Comparison of ENCODE assay signal across 8 mouse cellular contexts in the genomic region with DNA sequence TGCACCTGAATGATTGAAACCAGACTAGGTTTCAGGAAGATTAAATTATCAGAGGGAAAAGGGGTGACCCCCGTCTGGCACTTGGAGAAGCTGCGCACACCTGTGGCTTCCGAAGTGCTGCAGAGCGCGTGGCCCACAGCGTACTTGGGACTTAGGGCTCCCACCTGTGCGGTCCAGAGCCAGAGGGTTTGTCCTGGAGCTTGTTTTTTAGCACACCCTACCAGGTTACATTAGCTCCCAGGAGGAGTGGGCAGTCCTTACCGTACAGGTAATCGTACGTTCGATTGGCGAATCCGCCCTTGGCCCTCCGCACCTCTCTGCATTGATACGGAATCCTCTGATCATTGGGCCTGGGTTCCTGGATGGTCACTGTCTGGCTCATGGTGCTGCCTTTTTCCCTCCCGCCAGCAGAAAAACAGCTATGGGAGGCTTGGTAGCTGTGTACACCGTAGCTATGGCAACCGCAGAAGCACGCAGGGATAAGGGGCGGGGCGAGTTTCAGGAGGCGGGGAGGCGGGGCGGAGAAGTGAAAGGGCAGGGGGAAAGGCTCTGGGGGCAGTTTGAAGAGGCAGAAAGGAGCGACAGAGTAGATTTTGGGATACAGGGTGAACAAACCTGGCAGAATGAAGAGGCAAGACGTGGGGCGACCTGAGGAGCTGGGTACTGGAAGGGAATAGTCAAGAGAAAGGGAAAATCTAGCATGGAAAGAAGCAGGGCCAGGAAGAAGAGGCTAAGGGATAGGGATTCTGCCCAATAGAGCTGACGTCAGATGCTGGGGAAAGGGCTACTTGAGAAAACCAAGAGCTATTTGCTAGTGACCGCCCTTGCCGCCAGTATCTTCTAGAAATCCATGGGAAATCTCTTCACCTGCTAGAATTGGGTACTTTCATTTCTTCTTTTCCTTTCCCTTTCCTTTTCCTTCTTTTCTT. TPM values are rescaled to one million over a fixed set of nuclear protein-coding genes. Genes with fewer than 3 reads are reported as not detected.
DNase-seq lines count a peak whose midpoint lies in the region; ATAC-seq and TF ChIP-seq lines count a peak whose summit lies in the region.

Gene Maats1, minus strand, starts transcription at position 748 of the 929 bp plus-strand sequence.

- TF ChIP-seq POLR2A in spleen, adult 2 months (IDR thresholded peaks at IDR 0.05; ENCODE audit: low read depth, low read length), result no peak

- peak; percentile 83 for ATAC-seq in heart, embryonic 12.5 days (ENCODE audit: insufficient number of reproducible peaks, low FRiP score)
- peak; percentile 86 for ATAC-seq in kidney, embryonic 15.5 days (replicated peaks; ENCODE audit: low FRiP score)
- peak; percentile 91 for ATAC-seq in midbrain, embryonic 16.5 days

- H3K9me3 ChIP-seq in heart, embryonic 12.5 days (replicated peaks), result 0 out of 2 replicates have a peak, but pooled peaks cover 7% of the 10 kb centered on the region
- H3K9me3 ChIP-seq in kidney, embryonic 15.5 days (replicated peaks), result no peaks in the 10 kb centered on the region
- no peaks in the 10 kb centered on the region for H3K9me3 ChIP-seq in midbrain, embryonic 16.5 days (replicated peaks; ENCODE audit: control insufficient read depth, low read length, poor library complexity, severe bottlenecking)

- no peak within 1 kb of the TSS for H3K27ac ChIP-seq in brown adipose tissue, adult 24 weeks (replicated peaks; ENCODE audit: low read depth, low read length)
- no peak within 1 kb of the TSS for H3K27ac ChIP-seq in heart, embryonic 12.5 days (ENCODE audit: poor library complexity, severe bottlenecking)
- H3K27ac ChIP-seq in kidney, embryonic 15.5 days, result no peak within 1 kb of the TSS
- H3K27ac ChIP-seq in midbrain, embryonic 16.5 days (ENCODE audit: low read length), result peak within 1 kb of the TSS; percentile 5; the same call in 1 of the 2 replicates
- no peak within 1 kb of the TSS for H3K27ac ChIP-seq in spleen, adult 2 months (ENCODE audit: insufficient read depth, low read length)

- H3K36me3 ChIP-seq in heart, embryonic 12.5 days, result no peaks in the 10 kb centered on the region
- H3K36me3 ChIP-seq in kidney, embryonic 15.5 days, result no peaks in the 10 kb centered on the region
- no peaks in the 10 kb centered on the region for H3K36me3 ChIP-seq in midbrain, embryonic 16.5 days (ENCODE audit: control insufficient read depth, insufficient read depth, low read length)
- H3K36me3 ChIP-seq in spleen, adult 2 months (ENCODE audit: control insufficient read depth, insufficient read depth, low read length), result no peaks in the 10 kb centered on the region

- 13% methylated on average over 30 of the region's 30 CpGs for WGBS in heart, embryonic 12.5 days
- 12% methylated on average over 30 of the region's 30 CpGs for WGBS in kidney, embryonic 15.5 days
- WGBS in midbrain, embryonic 16.5 days, result 8% methylated on average over 30 of the region's 30 CpGs
- 39% methylated on average over 30 of the region's 30 CpGs for WGBS in spleen, adult 2 months

- peak; percentile 62 for DNase-seq in CD4-positive helper T cell, adult 2 months (ENCODE audit: low read depth, low spot score)
- peak; percentile 27 for DNase-seq in fibroblast of lung, adult 2 months (ENCODE audit: low read depth)
- DNase-seq in liver, result peak; percentile 81
- DNase-seq in spleen, adult 2 months (ENCODE audit: low read depth in 1 of 2, low spot score in 2 of 2), result peak in 1 of 2 experiments; percentile 16

- no peaks in the 10 kb centered on the region for H3K4me1 ChIP-seq in brown adipose tissue, adult 24 weeks (ENCODE audit: control insufficient read depth, insufficient read depth, insufficient read length, low read length)
- H3K4me1 ChIP-seq in heart, embryonic 12.5 days (replicated peaks), result peaks cover 10% of the 10 kb centered on the region
- peaks cover 16% of the 10 kb centered on the region for H3K4me1 ChIP-seq in kidney, embryonic 15.5 days
- H3K4me1 ChIP-seq in midbrain, embryonic 16.5 days (ENCODE audit: control insufficient read depth, insufficient read depth, low read length), result peaks cover 2% of the 10 kb centered on the region; the same call in 1 of the 2 replicates
- H3K4me1 ChIP-seq in spleen, adult 2 months (ENCODE audit: control insufficient read depth, insufficient read depth, insufficient read length), result peaks cover 3% of the 10 kb centered on the region; the same call in 1 of the 2 replicates

- peak within 1 kb of the TSS; percentile 76 for H3K4me2 ChIP-seq in heart, embryonic 12.5 days
- H3K4me2 ChIP-seq in kidney, embryonic 15.5 days, result peak within 1 kb of the TSS; percentile 77
- H3K4me2 ChIP-seq in midbrain, embryonic 16.5 days (ENCODE audit: low read length), result peak within 1 kb of the TSS; percentile 53

- peak within 1 kb of the TSS; percentile 42 for H3K9ac ChIP-seq in heart, embryonic 12.5 days
- peak within 1 kb of the TSS; percentile 29; the same call in 1 of the 2 replicates for H3K9ac ChIP-seq in kidney, embryonic 15.5 days
- peak within 1 kb of the TSS; percentile 42 for H3K9ac ChIP-seq in midbrain, embryonic 16.5 days (ENCODE audit: low read depth, low read length)

- TF ChIP-seq CTCF in spleen, adult 2 months (IDR thresholded peaks at IDR 0.05; ENCODE audit: extremely low read depth, insufficient read depth, insufficient read length, insufficient replicate concordance), result no peak

- no peaks in the 10 kb centered on the region for H3K27me3 ChIP-seq in heart, embryonic 12.5 days (replicated peaks)
- H3K27me3 ChIP-seq in kidney, embryonic 15.5 days, result no peaks in the 10 kb centered on the region
- H3K27me3 ChIP-seq in midbrain, embryonic 16.5 days (ENCODE audit: control insufficient read depth, insufficient read depth, low read depth, low read length), result no peaks in the 10 kb centered on the region
- H3K27me3 ChIP-seq in spleen, adult 2 months (ENCODE audit: control insufficient read depth, insufficient read depth, low read length), result no peaks in the 10 kb centered on the region

- H3K4me3 ChIP-seq in brown adipose tissue, adult 24 weeks (ENCODE audit: insufficient read depth, low read depth, low read length), result peak within 1 kb of the TSS; percentile 43
- H3K4me3 ChIP-seq in heart, embryonic 12.5 days, result peak within 1 kb of the TSS; percentile 34
- peak within 1 kb of the TSS; percentile 43 for H3K4me3 ChIP-seq in kidney, embryonic 15.5 days (replicated peaks)
- H3K4me3 ChIP-seq in midbrain, embryonic 16.5 days (ENCODE audit: low read depth, low read length), result peak within 1 kb of the TSS; percentile 39
- H3K4me3 ChIP-seq in spleen, adult 2 months (ENCODE audit: extremely low read depth, insufficient read depth, insufficient read length), result peak within 1 kb of the TSS; percentile 23; the same call in 1 of the 2 replicates

RNA-seq across cellular contexts. Expression of gene Maats1, which starts in this region (rescaled TPM):
- polyA plus RNA-seq in brown adipose tissue, adult 24 weeks (2012; ENCODE audit: insufficient read depth, insufficient read length, missing spikeins), result not detected in 2 replicates
- 0.09 TPM in 1 of 2 replicates, not detected in the other for polyA plus RNA-seq in heart, embryonic 12.5 days (2016; fragmentation: Nextera tagmentation; extraction: Ambion mirVana)
- polyA plus RNA-seq in kidney, embryonic 15.5 days (2015; fragmentation: Nextera tagmentation; extraction: Ambion mirVana), result 0.14 and 0.27 TPM in 2 replicates
- 1.3 and 2.0 TPM in 2 replicates for polyA plus RNA-seq in midbrain, embryonic 16.5 days (2015; fragmentation: Nextera tagmentation; extraction: Ambion mirVana)
- 0.04 TPM in 1 of 2 replicates, not detected in the other for polyA plus RNA-seq in spleen, adult 2 months (2012; rRNA removed)

Comparison
In these comparisons a context has a peak if more than half of its experiments do, and no peak if none do; other contexts are left out.
1. Peak in ATAC-seq, H3K4me3 ChIP-seq, H3K9ac ChIP-seq and H3K4me2 ChIP-seq in heart, embryonic 12.5 days; RNA of the gene not detected or under 1 TPM.
2. Peak in ATAC-seq, H3K4me3 ChIP-seq, H3K9ac ChIP-seq and H3K4me2 ChIP-seq in kidney, embryonic 15.5 days; RNA of the gene not detected or under 1 TPM.